21 mouse cellular contexts compared by ENCODE assay signal in genomic region chr17:35007387-35007991, GRCm38 (mm10). TPM values are rescaled to one million over a fixed set of nuclear protein-coding genes. Genes with fewer than 3 reads are reported as not detected.
DNase-seq lines count a peak whose midpoint lies in the region; ATAC-seq and TF ChIP-seq lines count a peak whose summit lies in the region.
"Had no signal": no experiment of that assay in that cellular context is flagged by ENCODE, and none has a peak within 500 bp of the region (broad histone marks: within the 10 kb centered on the region; RNA-seq: fewer than 3 reads in every experiment).

No protein-coding gene starts in this region.

- H3K4me2 ChIP-seq in forebrain, postnatal 0 days (ENCODE audit: low read depth): no peak overlapping the region
- no peak overlapping the region for H3K4me2 ChIP-seq in forebrain, embryonic 11.5 days (ENCODE audit: low read depth, low read length, severe bottlenecking)
- no peak overlapping the region for H3K4me2 ChIP-seq in CH12.LX (ENCODE audit: insufficient read depth, low read depth, poor library complexity, severe bottlenecking)
- H3K4me2 ChIP-seq: embryonic facial prominence, embryonic 15.5 days; heart, embryonic 15.5 days; neural tube, embryonic 12.5 days had no signal

- H3K79me2 ChIP-seq in CH12.LX (replicated peaks; ENCODE audit: control insufficient read depth, extremely low read depth, insufficient read depth, poor library complexity, severe bottlenecking): peaks cover 37% of the 10 kb centered on the region

- no peak overlapping the region for H3K9ac ChIP-seq in forebrain, postnatal 0 days
- no peak overlapping the region for H3K9ac ChIP-seq in forebrain, embryonic 11.5 days (ENCODE audit: low read length)
- no peak overlapping the region for H3K9ac ChIP-seq in CH12.LX (ENCODE audit: insufficient read depth, low read depth)
- H3K9ac ChIP-seq: embryonic facial prominence, embryonic 15.5 days; heart, embryonic 15.5 days; neural tube, embryonic 12.5 days had no signal

- no peak for TF ChIP-seq EP300 in CH12.LX (IDR thresholded peaks at IDR 0.05; ENCODE audit: low read length)

- no peak for TF ChIP-seq RAD21 in CH12.LX (IDR thresholded peaks at IDR 0.05; ENCODE audit: low read depth, low read length)

- H3K4me1 ChIP-seq in forebrain, postnatal 0 days (ENCODE audit: insufficient read depth): peaks cover 7% of the 10 kb centered on the region
- peaks cover 8% of the 10 kb centered on the region; the same call in 1 of the 2 replicates for H3K4me1 ChIP-seq in forebrain, embryonic 11.5 days (replicated peaks; ENCODE audit: control insufficient read depth, insufficient read depth, low read length)
- H3K4me1 ChIP-seq in CH12.LX (ENCODE audit: control insufficient read depth in 1 of 2, insufficient read depth in 2 of 2): peaks cover 5 to 30% of the 10 kb centered on the region in 2 experiments; a peak in 3 of 4 replicates

- WGBS in forebrain, postnatal 0 days: 96% methylated on average over 7 of the region's 7 CpGs
- 99% methylated on average over 7 of the region's 7 CpGs for WGBS in forebrain, embryonic 11.5 days

- no peak for DNase-seq in forebrain, postnatal 0 days
- DNase-seq in forebrain, embryonic 11.5 days (ENCODE audit: low spot score): no peak
- DNase-seq in left cerebral cortex, adult 2 months (ENCODE audit: extremely low spot score in 1 of 2, low spot score in 2 of 2): no peak
- DNase-seq in left cerebral cortex, postnatal 4 days: no peak
- peak; percentile 62 for DNase-seq in CH12.LX (ENCODE audit: extremely low read depth)
- peak; percentile 43 for DNase-seq in splenic B cell, adult 2 months (ENCODE audit: low read depth, low spot score)
- no peak for DNase-seq in left cerebral cortex, postnatal 14 days (ENCODE audit: low spot score in 2 of 2)
- DNase-seq: cerebellum, postnatal 10 days; embryo, embryonic 11 days; gastrocnemius, postnatal 14 days; kidney, adult 8-10 months; kidney, postnatal 25 days; lung, adult 18-20 months; lung, postnatal 36 days; right cerebral cortex, adult 18-20 months; thymus, postnatal 25 days had no signal

- in situ Hi-C loops in CH12.LX (cut with MboI; ENCODE audit: low pct_ligation_motif_present, low pct_unique_long_range_greater_than_20kb, low sequenced_read_pairs): no loop called here

- dilution Hi-C loops in CH12.LX (cut with MboI; ENCODE audit: extremely low pct_ligation_motif_present, extremely low pct_unique_long_range_greater_than_20kb, low sequenced_read_pairs): no loop called here

- H3K36me3 ChIP-seq in forebrain, postnatal 0 days (ENCODE audit: insufficient read depth): peaks cover 67% of the 10 kb centered on the region
- peaks cover 25% of the 10 kb centered on the region for H3K36me3 ChIP-seq in forebrain, embryonic 11.5 days (ENCODE audit: control insufficient read depth, insufficient read depth, low read length)
- H3K36me3 ChIP-seq in CH12.LX (replicated peaks in 1 of 2; ENCODE audit: control insufficient read depth in 1 of 2, insufficient read depth in 1 of 2, low read length in 1 of 2): peaks cover 67 to 81% of the 10 kb centered on the region in 2 experiments
- H3K36me3 ChIP-seq in splenic B cell, adult 2 months (ENCODE audit: control insufficient read depth, insufficient read depth, low read length, poor library complexity, severe bottlenecking): peaks cover 33% of the 10 kb centered on the region

- intact Hi-C loops in left cerebral cortex, adult 2 months (cut with DNase I): no loop called here
- intact Hi-C loops in left cerebral cortex, postnatal 4 days (cut with DNase I): no loop called here
- intact Hi-C loops in left cerebral cortex, postnatal 14 days (cut with DNase I): loop anchor here (10.0 kb wide), 1 partner anchor 227 kb away; the partner anchor contains the start of genes Atp6v1g2 and Nfkbil1

- TF ChIP-seq POLR2A in CH12.LX (IDR thresholded peaks at IDR 0.05; ENCODE audit: low read depth, low read length): no peak

- peak; percentile 37; the same call in 1 of the 2 replicates for TF ChIP-seq CTCF in forebrain, postnatal 0 days (IDR thresholded peaks at IDR 0.05; ENCODE audit: low read depth)
- peak; percentile 38 for TF ChIP-seq CTCF in left cerebral cortex, adult 2 months (IDR thresholded peaks at IDR 0.05)
- peak in 1 of 2 experiments; percentile 22; a peak in 1 of 4 replicates for TF ChIP-seq CTCF in CH12.LX (conservative IDR thresholded peaks at IDR 0.05 in 1 of 2, IDR thresholded peaks at IDR 0.05 in 1 of 2; ENCODE audit: low read depth in 2 of 2, low read length in 2 of 2)

- H3K9me3 ChIP-seq in forebrain, postnatal 0 days (ENCODE audit: low read length): no peaks in the 10 kb centered on the region
- no peaks in the 10 kb centered on the region for H3K9me3 ChIP-seq in forebrain, embryonic 11.5 days (ENCODE audit: control insufficient read depth, low read length)
- H3K9me3 ChIP-seq in CH12.LX (replicated peaks; ENCODE audit: low read length): no peaks in the 10 kb centered on the region
- H3K9me3 ChIP-seq: embryonic facial prominence, embryonic 15.5 days; heart, embryonic 15.5 days; midbrain, embryonic 10.5 days; neural tube, embryonic 12.5 days had no signal

- H3K27me3 ChIP-seq in forebrain, postnatal 0 days (ENCODE audit: insufficient read depth, low read length): no peaks in the 10 kb centered on the region
- no peaks in the 10 kb centered on the region for H3K27me3 ChIP-seq in forebrain, embryonic 11.5 days (ENCODE audit: control insufficient read depth, insufficient read depth, low read length)
- no peaks in the 10 kb centered on the region for H3K27me3 ChIP-seq in CH12.LX (replicated peaks)
- no peaks in the 10 kb centered on the region for H3K27me3 ChIP-seq in splenic B cell, adult 2 months (ENCODE audit: control insufficient read depth, insufficient read depth, low read length, poor library complexity, severe bottlenecking)
- H3K27me3 ChIP-seq: embryonic facial prominence, embryonic 15.5 days; heart, embryonic 15.5 days; neural tube, embryonic 12.5 days had no signal

- H3K4me3 ChIP-seq in forebrain, postnatal 0 days (ENCODE audit: low read depth, low read length): no peak overlapping the region
- no peak overlapping the region for H3K4me3 ChIP-seq in forebrain, embryonic 11.5 days (ENCODE audit: low read depth, low read length)
- no peak overlapping the region for H3K4me3 ChIP-seq in left cerebral cortex, adult 2 months
- no peak overlapping the region for H3K4me3 ChIP-seq in CH12.LX (replicated peaks in 1 of 3; ENCODE audit: low read depth in 2 of 3, low read length in 2 of 3, poor library complexity in 1 of 3)
- H3K4me3 ChIP-seq: embryonic facial prominence, embryonic 15.5 days; heart, embryonic 15.5 days; midbrain, embryonic 10.5 days; neural tube, embryonic 12.5 days had no signal

- ATAC-seq in forebrain, postnatal 0 days: no peak
- ATAC-seq in forebrain, embryonic 11.5 days (replicated peaks; ENCODE audit: low FRiP score): no peak

- H3K27ac ChIP-seq in forebrain, postnatal 0 days (ENCODE audit: low read depth, low read length): no peak overlapping the region
- H3K27ac ChIP-seq in forebrain, embryonic 11.5 days (ENCODE audit: low read depth, low read length): no peak overlapping the region
- H3K27ac ChIP-seq in left cerebral cortex, adult 2 months: no peak overlapping the region
- H3K27ac ChIP-seq in CH12.LX (ENCODE audit: insufficient read depth, low read depth): no peak overlapping the region
- H3K27ac ChIP-seq: embryonic facial prominence, embryonic 15.5 days; heart, embryonic 15.5 days; midbrain, embryonic 10.5 days; neural tube, embryonic 12.5 days had no signal

RNA-seq across cellular contexts. Expression of gene Vars, which starts 6.7 kb away (rescaled TPM):
- total RNA-seq in forebrain, postnatal 0 days (2014; rRNA removed): 84.4 and 93.4 TPM in 2 replicates
- 36.7 and 45.4 TPM in 2 replicates for polyA plus RNA-seq in forebrain, postnatal 0 days (2015; fragmentation: Nextera tagmentation; extraction: Ambion mirVana)
- 169 and 174 TPM in 2 replicates for polyA plus RNA-seq in forebrain, embryonic 11.5 days (2014; fragmentation: Nextera tagmentation; extraction: Ambion mirVana)
- total RNA-seq in left cerebral cortex, adult 2 months (2021): 10 to 100 TPM; 44.1 to 46.6 TPM
- 10 to 100 TPM; 91.0 to 94.3 TPM for total RNA-seq in left cerebral cortex, postnatal 4 days (2021)
- 238 and 277 TPM in 2 replicates for total RNA-seq in CH12.LX (2012; rRNA removed)
- 90.3 and 97.4 TPM in 2 replicates for total RNA-seq in CH12.LX (2014; rRNA removed)
- polyA plus RNA-seq in CH12.LX (2012; ENCODE audit: insufficient read length, low read depth): 253 and 280 TPM in 2 replicates
- 10 to 100 TPM; 43.1 to 48.6 TPM for total RNA-seq in left cerebral cortex, postnatal 14 days (2021)

RNA-seq across cellular contexts. Expression of gene Vwa7, which starts 8.9 kb away (rescaled TPM):
- total RNA-seq in forebrain, postnatal 0 days (2014; rRNA removed): 0.14 and 0.31 TPM in 2 replicates
- polyA plus RNA-seq in forebrain, postnatal 0 days (2015; fragmentation: Nextera tagmentation; extraction: Ambion mirVana): 0.08 TPM in 1 of 2 replicates, not detected in the other
- 0.15 and 0.27 TPM in 2 replicates for polyA plus RNA-seq in forebrain, embryonic 11.5 days (2014; fragmentation: Nextera tagmentation; extraction: Ambion mirVana)
- total RNA-seq in left cerebral cortex, adult 2 months (2021): under 1 TPM; 0.40 to 0.43 TPM
- under 1 TPM; 0.12 to 0.16 TPM for total RNA-seq in left cerebral cortex, postnatal 4 days (2021)
- total RNA-seq in CH12.LX (2012; rRNA removed) (0.42 and 0.46 TPM in 2 replicates), CH12.LX (2014; rRNA removed) (0.07 TPM in 1 of 2 replicates, not detected in the other)
- 0.94 and 1.2 TPM in 2 replicates for polyA plus RNA-seq in CH12.LX (2012; ENCODE audit: insufficient read length, low read depth)
- under 1 TPM; 0.17 to 0.24 TPM for total RNA-seq in left cerebral cortex, postnatal 14 days (2021)

RNA-seq across cellular contexts. Expression of gene Sapcd1, which starts 20.3 kb away (rescaled TPM):
- 2.2 and 2.7 TPM in 2 replicates for total RNA-seq in forebrain, postnatal 0 days (2014; rRNA removed)
- 1.6 TPM in 2 replicates for polyA plus RNA-seq in forebrain, postnatal 0 days (2015; fragmentation: Nextera tagmentation; extraction: Ambion mirVana)
- polyA plus RNA-seq in forebrain, embryonic 11.5 days (2014; fragmentation: Nextera tagmentation; extraction: Ambion mirVana): 4.0 and 4.1 TPM in 2 replicates
- total RNA-seq in left cerebral cortex, adult 2 months (2021): under 1 TPM in 1 of 2 experiments, not detected in 1; 0.59 TPM
- total RNA-seq in left cerebral cortex, postnatal 4 days (2021): under 1 TPM; 0.98 to 0.99 TPM
- 94.1 and 124 TPM in 2 replicates for total RNA-seq in CH12.LX (2012; rRNA removed)
- 130 and 142 TPM in 2 replicates for total RNA-seq in CH12.LX (2014; rRNA removed)
- 94.4 and 105 TPM in 2 replicates for polyA plus RNA-seq in CH12.LX (2012; ENCODE audit: insufficient read length, low read depth)
- under 1 TPM in 1 of 2 experiments, not detected in 1; 0.92 TPM for total RNA-seq in left cerebral cortex, postnatal 14 days (2021)
- total RNA-seq: heart, adult 8-10 months had no signal

RNA-seq across cellular contexts. Expression of gene Lsm2, which starts 25.8 kb away (rescaled TPM):
- 29.1 and 38.9 TPM in 2 replicates for total RNA-seq in forebrain, postnatal 0 days (2014; rRNA removed)
- polyA plus RNA-seq in forebrain, postnatal 0 days (2015; fragmentation: Nextera tagmentation; extraction: Ambion mirVana): 111 and 120 TPM in 2 replicates
- 288 and 292 TPM in 2 replicates for polyA plus RNA-seq in forebrain, embryonic 11.5 days (2014; fragmentation: Nextera tagmentation; extraction: Ambion mirVana)
- 10 to 100 TPM; 15.8 to 18.4 TPM for total RNA-seq in left cerebral cortex, adult 2 months (2021)
- 10 to 100 TPM; 35.9 to 38.5 TPM for total RNA-seq in left cerebral cortex, postnatal 4 days (2021)
- 104 and 120 TPM in 2 replicates for total RNA-seq in CH12.LX (2012; rRNA removed)
- total RNA-seq in CH12.LX (2014; rRNA removed): 134 and 135 TPM in 2 replicates
- polyA plus RNA-seq in CH12.LX (2012; ENCODE audit: insufficient read length, low read depth): 274 and 345 TPM in 2 replicates
- total RNA-seq in left cerebral cortex, postnatal 14 days (2021): 10 to 100 TPM; 19.9 to 25.7 TPM

RNA-seq across cellular contexts. Expression of gene Hspa1l, which starts 35.0 kb away (rescaled TPM):
- 0.24 and 0.46 TPM in 2 replicates for total RNA-seq in forebrain, postnatal 0 days (2014; rRNA removed)
- polyA plus RNA-seq in forebrain, postnatal 0 days (2015; fragmentation: Nextera tagmentation; extraction: Ambion mirVana): 0.36 and 0.50 TPM in 2 replicates
- 1.7 and 1.8 TPM in 2 replicates for polyA plus RNA-seq in forebrain, embryonic 11.5 days (2014; fragmentation: Nextera tagmentation; extraction: Ambion mirVana)
- total RNA-seq in left cerebral cortex, adult 2 months (2021): under 1 TPM; 0.34 to 0.42 TPM
- total RNA-seq in left cerebral cortex, postnatal 4 days (2021): under 1 TPM in 1 of 2 experiments, not detected in 1; 0.22 TPM
- total RNA-seq in CH12.LX (2012; rRNA removed): 0.30 and 0.38 TPM in 2 replicates
- total RNA-seq in CH12.LX (2014; rRNA removed): not detected in 2 replicates
- polyA plus RNA-seq in CH12.LX (2012; ENCODE audit: insufficient read length, low read depth): 1.1 and 1.4 TPM in 2 replicates
- total RNA-seq in left cerebral cortex, postnatal 14 days (2021): under 1 TPM; 0.15 TPM

Comparison
In these comparisons a context has a peak if more than half of its experiments do, and no peak if none do; other contexts are left out.
1. DNase-seq: peak in CH12.LX (single experiment) and splenic B cell, adult 2 months (single experiment); none in forebrain, postnatal 0 days (single experiment), forebrain, embryonic 11.5 days (single experiment), left cerebral cortex, adult 2 months (0 of 2), left cerebral cortex, postnatal 4 days (single experiment) and left cerebral cortex, postnatal 14 days (0 of 2).
2. RNA of gene Sapcd1, which starts 20.3 kb away (total RNA-seq): 94.1 to 142 TPM in CH12.LX; 2.2 to 2.7 TPM in forebrain, postnatal 0 days, 0.98 to 0.99 TPM in left cerebral cortex, postnatal 4 days, 0.92 TPM in left cerebral cortex, postnatal 14 days and 0.59 TPM in left cerebral cortex, adult 2 months; every median in the first group is over 10 times any median in the second.